Mouse (Mus musculus) cerebellum, adult 8-10 months (tissue): ENCODE measurements around the gene Miga2.
A peak's percentile ranks its signal among the peaks of the same experiment; 100 is the strongest.

Experiments used
- DNase-seq: peaks from one replicate; pipeline ENCODE4 v3.0.0; 2022

Gene Miga2

GRCm38 (mm10) chr2:30358533-30359531 is 5.2 kb upstream of the Miga2 start, which contains the start of gene Sh3glb2:
Gene Sh3glb2, minus strand, starts transcription at chr2:30359337.
- DNase-seq = peak; percentile 85

GRCm38 (mm10) chr2:30360626-30361025 is 3.4 kb upstream of the Miga2 start:
- no peak for DNase-seq

- DNase-seq = no peak
Observed at GRCm38 (mm10) chr2:30362865-30363264, 1.2 kb upstream of the Miga2 start.

GRCm38 (mm10) chr2:30365281-30366069 is 1.4 kb downstream of the Miga2 start:
- no peak for DNase-seq

GRCm38 (mm10) chr2:30366203-30366602 is 2.2 kb downstream of the Miga2 start:
- no peak for DNase-seq

- DNase-seq = no peak
Observed at GRCm38 (mm10) chr2:30371544-30371943, 7.5 kb downstream of the Miga2 start.

- no peak for DNase-seq
Observed at GRCm38 (mm10) chr2:30372726-30373125, 8.7 kb downstream of the Miga2 start.

GRCm38 (mm10) chr2:30375893-30376292 is 11.9 kb downstream of the Miga2 start:
- DNase-seq = no peak

- no peak for DNase-seq
Observed at GRCm38 (mm10) chr2:30377721-30378120, 13.7 kb downstream of the Miga2 start.

GRCm38 (mm10) chr2:30379307-30379706 is 15.3 kb downstream of the Miga2 start:
- DNase-seq = no peak

GRCm38 (mm10) chr2:30380564-30381376 is 16.7 kb downstream of the Miga2 start:
- DNase-seq = no peak

GRCm38 (mm10) chr2:30381377-30381725 is 17.3 kb downstream of the Miga2 start:
- no peak for DNase-seq

GRCm38 (mm10) chr2:30384814-30385213 is 20.8 kb downstream of the Miga2 start:
- no peak for DNase-seq

GRCm38 (mm10) chr2:30385591-30385990 is 21.6 kb downstream of the Miga2 start:
- no peak for DNase-seq

GRCm38 (mm10) chr2:30386913-30387312 is 22.9 kb downstream of the Miga2 start:
- DNase-seq = no peak

- no peak for DNase-seq
Observed at GRCm38 (mm10) chr2:30389000-30389399, 25.0 kb downstream of the Miga2 start.

- peak; percentile 97 for DNase-seq
Observed at GRCm38 (mm10) chr2:30392114-30392576, 28.1 kb downstream of the Miga2 start, which contains the start of gene Dolpp1. Gene Dolpp1, plus strand, starts transcription at chr2:30392254.

GRCm38 (mm10) chr2:30392577-30393369 is 28.7 kb downstream of the Miga2 start:
- DNase-seq = peak; percentile 63

GRCm38 (mm10) chr2:30393370-30393656 is 29.3 kb downstream of the Miga2 start:
- no peak for DNase-seq

- peak; percentile 18 for DNase-seq
Observed at GRCm38 (mm10) chr2:30395757-30396156, 31.7 kb downstream of the Miga2 start.

GRCm38 (mm10) chr2:30396246-30396645 is 32.2 kb downstream of the Miga2 start:
- DNase-seq = no peak

- peak; percentile 24 for DNase-seq
Observed at GRCm38 (mm10) chr2:30397986-30398512, 34.0 kb downstream of the Miga2 start.
